Mouse (Mus musculus): ENCODE measurements around the gene Tmem218. TPM values are rescaled to one million over a fixed set of nuclear protein-coding genes. Genes with fewer than 3 reads are reported as not detected.

Gene Tmem218
- polyA plus RNA-seq, 1 experiment from 2014 or later: 11.1 TPM

- peaks cover 4% of the 10 kb centered on the region; the same call in 1 of the 2 replicates for H3K4me1 ChIP-seq
- H3K9ac ChIP-seq (replicated peaks): no peak overlapping the region
- H3K4me2 ChIP-seq (replicated peaks): no peak overlapping the region
- H3K27ac ChIP-seq (replicated peaks): no peak overlapping the region
- WGBS: 88% methylated on average over 3 of the region's 3 CpGs
- H3K9me3 ChIP-seq: no peaks in the 10 kb centered on the region
- H3K27me3 ChIP-seq: no peaks in the 10 kb centered on the region
- ATAC-seq (replicated peaks): no peak
- H3K4me3 ChIP-seq: no peak overlapping the region
- no peaks in the 10 kb centered on the region for H3K36me3 ChIP-seq
Measured at GRCm38 (mm10) chr9:37242764-37243163, 34.7 kb downstream of the Tmem218 start.

DNA sequence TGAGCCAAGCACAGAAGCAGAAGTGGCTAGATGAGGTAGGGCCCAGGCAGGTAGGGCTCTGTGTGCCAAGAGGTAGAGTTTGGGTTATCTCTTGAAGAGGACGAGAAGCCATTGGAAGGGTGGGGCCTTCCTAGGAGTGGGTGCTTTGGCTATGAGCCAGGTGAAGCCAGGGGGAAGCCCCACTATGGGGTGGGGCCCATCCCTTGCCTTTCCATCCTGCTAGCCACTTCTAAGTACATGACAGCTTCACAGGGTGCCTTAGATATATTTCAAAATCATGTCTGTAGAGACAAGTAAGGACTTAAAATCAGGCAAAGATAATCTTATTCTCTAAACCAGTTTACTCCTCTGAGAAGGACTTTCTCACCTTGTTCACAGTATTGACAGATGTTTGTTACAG lies 36.6 kb downstream of the Tmem218 start:
- no peaks in the 10 kb centered on the region for H3K9me3 ChIP-seq
- no peaks in the 10 kb centered on the region for H3K36me3 ChIP-seq
- no peak overlapping the region for H3K27ac ChIP-seq (replicated peaks)
- H3K4me2 ChIP-seq (replicated peaks): no peak overlapping the region
- H3K9ac ChIP-seq (replicated peaks): no peak overlapping the region
- peaks cover 12% of the 10 kb centered on the region for H3K4me1 ChIP-seq
- no peak overlapping the region for H3K4me3 ChIP-seq
- 85% methylated on average over 1 of the region's 1 CpGs for WGBS
- no peaks in the 10 kb centered on the region for H3K27me3 ChIP-seq
- no peak for ATAC-seq (replicated peaks)

- ATAC-seq (replicated peaks): no peak
Measured at GRCm38 (mm10) chr9:37245404-37245803, 37.4 kb downstream of the Tmem218 start.

GRCm38 (mm10) chr9:37245810-37246209 lies 37.8 kb downstream of the Tmem218 start:
- no peak overlapping the region for H3K4me2 ChIP-seq (replicated peaks)
- 96% methylated on average over 1 of the region's 1 CpGs for WGBS
- no peaks in the 10 kb centered on the region for H3K9me3 ChIP-seq
- H3K4me3 ChIP-seq: no peak overlapping the region
- H3K27ac ChIP-seq (replicated peaks): no peak overlapping the region
- H3K4me1 ChIP-seq: peaks cover 12% of the 10 kb centered on the region
- H3K36me3 ChIP-seq: no peaks in the 10 kb centered on the region
- ATAC-seq (replicated peaks): no peak
- H3K9ac ChIP-seq (replicated peaks): no peak overlapping the region
- H3K27me3 ChIP-seq: no peaks in the 10 kb centered on the region

More at GRCm38 (mm10) chr9:37245404-37245803, 37.4 kb downstream of the Tmem218 start:
- Histone ChIP-seq H3K4me3 (no peak overlapping the region), H3K36me3 (no peaks in the 10 kb centered on the region), H3K27me3 (no peaks in the 10 kb centered on the region), H3K4me1 (peaks cover 12% of the 10 kb centered on the region), H3K4me2 (replicated peaks) (no peak overlapping the region), H3K9me3 (no peaks in the 10 kb centered on the region), H3K9ac (replicated peaks) (no peak overlapping the region), H3K27ac (replicated peaks) (no peak overlapping the region)
- 74% methylated on average over 2 of the region's 2 CpGs for WGBS

DNA sequence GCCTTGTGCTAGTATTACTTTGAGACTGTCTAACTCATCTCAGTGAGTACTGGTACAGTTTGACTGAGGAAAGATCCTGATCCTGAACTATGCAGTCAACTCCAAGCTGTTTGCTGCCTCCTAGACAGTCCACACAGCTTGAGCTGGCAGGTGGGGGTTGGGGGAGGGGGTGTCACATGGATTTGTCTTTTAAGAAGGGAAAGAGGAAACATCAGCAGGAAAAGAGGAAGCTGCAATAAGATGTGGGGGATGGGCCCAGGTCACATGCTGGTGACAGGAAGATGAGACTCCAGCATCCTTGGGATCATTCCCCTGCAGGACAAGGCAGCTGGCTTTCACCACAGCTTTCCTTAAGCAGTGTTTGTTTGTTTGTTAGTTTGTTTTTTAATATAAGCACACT lies 39.4 kb downstream of the Tmem218 start:
- Histone ChIP-seq H3K27ac (replicated peaks) (no peak overlapping the region), H3K4me3 (no peak overlapping the region)
- ATAC-seq (replicated peaks): no peak

GRCm38 (mm10) chr9:37248381-37248906 lies 40.4 kb downstream of the Tmem218 start:
- Histone ChIP-seq H3K27me3 (no peaks in the 10 kb centered on the region), H3K36me3 (no peaks in the 10 kb centered on the region), H3K4me2 (replicated peaks) (no peak overlapping the region), H3K27ac (replicated peaks) (peak overlapping the region; percentile 46), H3K9ac (replicated peaks) (no peak overlapping the region), H3K4me1 (peaks cover 12% of the 10 kb centered on the region), H3K9me3 (no peaks in the 10 kb centered on the region), H3K4me3 (no peak overlapping the region)
- ATAC-seq (replicated peaks): peak; percentile 84
- 49% methylated on average over 3 of the region's 3 CpGs for WGBS

More for the DNA sequence above, 39.4 kb downstream of the Tmem218 start:
- Histone ChIP-seq H3K27me3 (no peaks in the 10 kb centered on the region), H3K36me3 (no peaks in the 10 kb centered on the region), H3K4me2 (replicated peaks) (no peak overlapping the region), H3K9ac (replicated peaks) (no peak overlapping the region), H3K4me1 (peaks cover 12% of the 10 kb centered on the region), H3K9me3 (no peaks in the 10 kb centered on the region)

- no peak overlapping the region for H3K27ac ChIP-seq (replicated peaks)
- 91% methylated on average over 3 of the region's 3 CpGs for WGBS
- no peak overlapping the region for H3K4me2 ChIP-seq (replicated peaks)
- no peaks in the 10 kb centered on the region; the same call in 1 of the 2 replicates for H3K27me3 ChIP-seq
- ATAC-seq (replicated peaks): no peak
- H3K36me3 ChIP-seq: no peaks in the 10 kb centered on the region
- H3K9me3 ChIP-seq: no peaks in the 10 kb centered on the region
- H3K4me3 ChIP-seq: no peak overlapping the region
- H3K9ac ChIP-seq (replicated peaks): no peak overlapping the region
- peaks cover 17% of the 10 kb centered on the region for H3K4me1 ChIP-seq
Measured at GRCm38 (mm10) chr9:37249976-37250375, 42.0 kb downstream of the Tmem218 start.

DNA sequence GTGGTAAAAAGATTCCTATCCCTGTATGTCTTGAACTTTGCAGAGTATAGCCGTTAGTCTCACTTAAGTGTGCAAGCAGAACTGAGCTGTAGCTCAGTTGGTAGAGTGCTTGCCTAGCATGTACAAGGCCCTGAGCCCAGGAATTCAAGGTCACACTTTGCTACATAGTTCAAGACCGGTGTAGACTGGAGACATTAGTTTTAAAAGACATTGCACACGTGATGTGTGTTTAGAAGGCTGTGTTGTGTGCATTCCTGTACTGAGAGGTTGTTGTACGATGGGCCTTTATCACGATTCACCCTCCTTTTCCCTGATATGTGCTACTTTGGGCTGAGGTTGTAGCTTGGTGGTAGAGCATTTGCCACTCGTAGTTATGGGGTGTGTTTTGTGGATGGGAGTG lies 42.6 kb downstream of the Tmem218 start:
- no peaks in the 10 kb centered on the region for H3K36me3 ChIP-seq
- H3K4me2 ChIP-seq (replicated peaks): no peak overlapping the region
- no peaks in the 10 kb centered on the region; the same call in 1 of the 2 replicates for H3K27me3 ChIP-seq
- no peak overlapping the region for H3K9ac ChIP-seq (replicated peaks)
- H3K9me3 ChIP-seq: no peaks in the 10 kb centered on the region
- peaks cover 22% of the 10 kb centered on the region for H3K4me1 ChIP-seq
- H3K4me3 ChIP-seq: no peak overlapping the region
- ATAC-seq (replicated peaks): no peak
- 88% methylated on average over 6 of the region's 6 CpGs for WGBS
- H3K27ac ChIP-seq (replicated peaks): no peak overlapping the region

GRCm38 (mm10) chr9:37254531-37255110 lies 46.6 kb downstream of the Tmem218 start:
- WGBS: 26% methylated on average over 6 of the region's 6 CpGs

DNA sequence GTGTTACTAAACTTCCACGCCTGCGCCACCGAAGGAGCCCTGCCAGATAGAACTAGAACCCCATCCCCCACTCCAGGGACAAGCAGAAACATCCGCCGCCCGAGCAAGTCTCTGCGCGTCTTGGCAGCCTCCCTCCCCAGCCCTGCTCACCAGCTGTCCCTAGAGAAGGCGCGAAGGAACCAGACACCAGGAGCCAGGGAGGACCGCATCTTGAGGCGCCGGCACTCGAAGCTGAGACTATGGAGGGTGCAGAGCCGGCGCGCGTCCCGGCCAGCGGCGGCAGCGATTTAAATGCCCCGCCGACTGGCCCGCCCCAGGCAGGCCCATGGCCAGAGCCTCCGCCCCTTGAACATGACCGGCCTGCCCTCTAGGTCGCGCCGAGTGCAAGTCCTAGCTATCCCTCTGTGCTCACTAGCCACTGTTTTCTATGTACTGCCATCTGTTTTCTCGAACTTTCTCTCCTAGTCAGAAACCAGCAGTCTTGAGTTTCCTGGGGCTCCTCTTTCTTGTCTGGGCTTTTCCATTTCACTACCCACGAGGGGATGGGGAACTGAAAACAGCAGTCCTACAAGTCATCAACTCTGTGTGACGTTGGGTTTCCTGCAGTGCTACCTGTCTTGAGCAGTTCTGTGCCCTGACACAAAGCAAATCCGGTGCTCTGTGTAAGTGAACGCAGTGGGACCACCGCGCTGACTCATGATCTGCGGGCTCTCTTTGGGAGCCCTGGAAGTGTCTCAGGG lies 47.3 kb downstream of the Tmem218 start, which contains the start of gene Slc37a2:
Slc37a2 (minus strand) TSS at position 590 of the 740 bp plus-strand sequence.
- H3K27ac ChIP-seq (replicated peaks): peak within 1 kb of the TSS; percentile 41; the same call in 1 of the 2 replicates
- 3% methylated on average over 38 of the region's 38 CpGs for WGBS
- H3K36me3 ChIP-seq: no peaks in the 10 kb centered on the region
- H3K27me3 ChIP-seq: no peaks in the 10 kb centered on the region; the same call in 1 of the 2 replicates
- H3K9ac ChIP-seq (replicated peaks): peak within 1 kb of the TSS; percentile 44
- H3K9me3 ChIP-seq: no peaks in the 10 kb centered on the region
- peak within 1 kb of the TSS; percentile 60 for H3K4me2 ChIP-seq (replicated peaks)
- peaks cover 16% of the 10 kb centered on the region for H3K4me1 ChIP-seq
- peak within 1 kb of the TSS; percentile 32 for H3K4me3 ChIP-seq
- ATAC-seq (replicated peaks): peak; percentile 94

More at GRCm38 (mm10) chr9:37254531-37255110, 46.6 kb downstream of the Tmem218 start:
- peak; percentile 26 for ATAC-seq (replicated peaks)
- H3K4me3 ChIP-seq: peak overlapping the region; percentile 32
- H3K9ac ChIP-seq (replicated peaks): no peak overlapping the region; the same call in 1 of the 2 replicates
- peaks cover 16% of the 10 kb centered on the region for H3K4me1 ChIP-seq
- H3K36me3 ChIP-seq: no peaks in the 10 kb centered on the region
- no peaks in the 10 kb centered on the region for H3K9me3 ChIP-seq
- no peak overlapping the region for H3K27ac ChIP-seq (replicated peaks)
- H3K4me2 ChIP-seq (replicated peaks): peak overlapping the region; percentile 60
- no peaks in the 10 kb centered on the region; the same call in 1 of the 2 replicates for H3K27me3 ChIP-seq

DNA sequence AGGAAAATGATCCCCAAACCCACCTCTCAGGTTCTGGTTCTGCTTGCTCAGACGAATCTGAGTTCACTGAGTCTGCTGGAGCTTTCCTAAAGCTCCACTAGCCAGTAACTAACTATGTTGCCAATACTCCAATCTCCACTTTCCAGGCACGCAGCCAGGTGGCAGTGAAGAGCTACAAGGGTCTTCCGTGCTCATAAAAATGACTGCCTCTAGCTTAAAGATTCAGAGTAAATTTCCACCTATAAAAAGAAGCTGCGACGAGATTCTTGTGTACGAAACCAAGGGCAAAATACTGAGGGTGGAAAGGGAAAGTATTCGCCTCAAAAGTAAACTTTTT lies 47.8 kb downstream of the Tmem218 start:
- peak; percentile 69 for ATAC-seq (replicated peaks)
- H3K4me3 ChIP-seq: peak overlapping the region; percentile 32
- H3K36me3 ChIP-seq: no peaks in the 10 kb centered on the region
- peak overlapping the region; percentile 41; the same call in 1 of the 2 replicates for H3K27ac ChIP-seq (replicated peaks)
- H3K4me2 ChIP-seq (replicated peaks): peak overlapping the region; percentile 60
- peaks cover 16% of the 10 kb centered on the region for H3K4me1 ChIP-seq
- H3K9ac ChIP-seq (replicated peaks): 0 out of 2 replicates have a peak overlapping the region, but pooled peaks have one; percentile 44
- 35% methylated on average over 7 of the region's 7 CpGs for whole genome bisulfite sequencing
- no peaks in the 10 kb centered on the region for H3K9me3 ChIP-seq
- no peaks in the 10 kb centered on the region; the same call in 1 of the 2 replicates for H3K27me3 ChIP-seq

DNA sequence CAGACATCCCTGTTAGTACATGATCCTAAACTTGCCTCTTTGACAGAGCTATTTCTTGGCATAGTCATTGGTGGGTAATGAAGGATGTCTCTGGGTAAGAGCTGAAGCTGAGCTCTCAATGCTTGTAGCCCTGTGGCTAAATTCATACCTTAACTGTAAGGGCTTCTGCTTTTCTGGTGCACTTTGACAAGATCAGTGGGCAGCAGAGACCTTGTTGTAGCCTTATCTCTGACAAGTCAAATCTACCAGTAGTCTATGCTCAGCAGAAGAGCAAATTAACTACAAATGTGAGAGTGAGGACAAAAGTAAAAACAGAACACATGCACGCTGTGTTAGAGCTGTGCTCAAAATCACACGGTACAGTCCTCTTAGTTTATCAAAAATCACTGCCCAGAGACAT lies 58.6 kb downstream of the Tmem218 start:
- Histone ChIP-seq H3K9ac (replicated peaks) (no peak overlapping the region), H3K4me2 (replicated peaks) (no peak overlapping the region), H3K4me1 (no peaks in the 10 kb centered on the region), H3K9me3 (no peaks in the 10 kb centered on the region), H3K27me3 (no peaks in the 10 kb centered on the region), H3K36me3 (no peaks in the 10 kb centered on the region), H3K27ac (replicated peaks) (no peak overlapping the region), H3K4me3 (no peak overlapping the region)
- no peak for ATAC-seq (replicated peaks)
- WGBS: 97% methylated on average over 2 of the region's 2 CpGs
